Mouse (Mus musculus) forebrain, postnatal 0 days (tissue): ENCODE results near the gene Sik3. TPM values are rescaled to one million over a fixed set of nuclear protein-coding genes. Genes with fewer than 3 reads are reported as not detected.

Source experiments
- ATAC-seq: fragments of 200-750 bp; cut with Nextera tagmentation; 2 replicates; pipeline ENCODE4 v1.8.0; 2017; ENCODE audit warnings: mild to moderate bottlenecking, moderate library complexity
- DNase-seq: peaks from one replicate; pipeline ENCODE4 v3.0.0-alpha.2; 2015
- H3K27ac ChIP-seq: fragments of 300-500 bp; sonication (generic); 2 replicates; pipeline ENCODE4 v1.5.1; 2014; ENCODE audit warnings: low read depth, mild to moderate bottlenecking, antibody characterized with exemption, low read length, moderate library complexity, mixed read lengths
- H3K27me3 ChIP-seq: fragments of 300-500 bp; sonication (generic); 2 replicates; pipeline ENCODE4 v1.6.1; 2014; ENCODE audit warnings: mild to moderate bottlenecking, low read length, mixed read lengths; ENCODE audit not compliant: insufficient read depth
- H3K36me3 ChIP-seq: fragments of 300-500 bp; sonication (generic); 2 replicates; pipeline ENCODE4 v1.6.1; 2014; ENCODE audit warnings: mild to moderate bottlenecking, moderate library complexity; ENCODE audit not compliant: insufficient read depth
- H3K4me1 ChIP-seq: fragments of 300-500 bp; sonication (generic); 2 replicates; pipeline ENCODE4 v1.6.1; 2014; ENCODE audit warnings: antibody characterized with exemption; ENCODE audit not compliant: insufficient read depth
- H3K4me2 ChIP-seq: fragments of 300-500 bp; sonication (generic); 2 replicates; pipeline ENCODE4 v1.6.1; 2014; ENCODE audit warnings: low read depth, mild to moderate bottlenecking, moderate library complexity
- H3K4me3 ChIP-seq: fragments of 300-500 bp; sonication (generic); 2 replicates; pipeline ENCODE4 v1.5.1; 2014; ENCODE audit warnings: low read depth, low read length, mixed read lengths
- H3K9ac ChIP-seq: fragments of 300-500 bp; sonication (generic); 2 replicates; pipeline ENCODE4 v1.6.1; 2014; ENCODE audit warnings: mild to moderate bottlenecking
- H3K9me3 ChIP-seq: fragments of 300-500 bp; sonication (generic); 2 replicates; pipeline ENCODE4 v1.6.1; 2016; ENCODE audit warnings: low read length
- CTCF ChIP-seq: sonication (generic); IDR thresholded peaks from 2 replicates; pipeline ENCODE4 v1.5.1; 2016; ENCODE audit warnings: antibody characterized with exemption, control low read depth, low read depth
- WGBS: fragments of 180-500 bp; shearing (Covaris S2); extraction: QIAGEN DNeasy Blood & Tissue Kit; methylation state at CpG from one replicate; pipeline ENCODE4 v1.1.7; 2014; 5-methylcytosine and 5-hydroxymethylcytosine counted together
- polyA plus RNA-seq: library from polyadenylated mRNA; unstranded; fragments of >200 nt; fragmentation: Nextera tagmentation; extraction: Ambion mirVana; gene quantifications from 2 replicates; pipeline ENCODE4 v1.2.1, GENCODE M21; 2015
- total RNA-seq: library from RNA; depleted of rRNA; stranded (reverse); fragments of >200 nt; gene quantifications from 2 replicates; pipeline ENCODE4 v1.2.3, GENCODE M21; 2014

Sik3 gene
- total and polyA plus RNA-seq, 2 experiments from 2014 or later = 9.3 to 27.9 TPM

- no peak overlapping the region for H3K4me2 ChIP-seq
- H3K9ac ChIP-seq = no peak overlapping the region
- WGBS = 75% methylated on average over 3 of the region's 3 CpGs
- no peak for ATAC-seq
- H3K4me1 ChIP-seq = no peaks in the 10 kb centered on the region
- DNase-seq = no peak
- H3K36me3 ChIP-seq = no peaks in the 10 kb centered on the region
- no peaks in the 10 kb centered on the region for H3K9me3 ChIP-seq
- TF ChIP-seq CTCF = no peak
- H3K27me3 ChIP-seq = no peaks in the 10 kb centered on the region
- no peak overlapping the region for H3K4me3 ChIP-seq
- no peak overlapping the region for H3K27ac ChIP-seq
Measured at GRCm38 (mm10) chr9:46146437-46146836, 133.8 kb downstream of the Sik3 start.

DNA sequence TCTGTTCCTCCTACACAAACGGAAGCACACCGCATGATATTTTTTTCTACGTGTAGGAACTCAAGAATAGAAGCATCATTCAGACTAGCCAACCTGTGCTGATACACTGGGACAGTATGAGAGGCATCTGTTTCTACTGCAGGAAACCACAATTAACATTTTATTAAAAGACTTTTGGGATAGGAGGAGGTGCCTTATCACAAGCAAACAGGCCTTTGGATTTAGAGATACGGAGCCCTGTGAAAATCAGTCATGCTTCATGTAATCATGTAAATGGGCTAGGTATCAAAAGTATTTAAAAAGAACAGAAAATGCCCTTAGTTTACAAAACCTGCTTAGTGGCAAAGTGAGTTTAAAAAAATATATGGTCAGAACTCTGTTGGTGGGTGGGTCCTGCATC, 136.1 kb downstream of the Sik3 start:
- WGBS = 93% methylated on average over 4 of the region's 4 CpGs
- no peak for ATAC-seq
- Histone ChIP-seq H3K27ac (no peak overlapping the region), H3K4me3 (no peak overlapping the region), H3K4me1 (no peaks in the 10 kb centered on the region), H3K9me3 (no peaks in the 10 kb centered on the region), H3K27me3 (no peaks in the 10 kb centered on the region), H3K4me2 (no peak overlapping the region), H3K9ac (no peak overlapping the region), H3K36me3 (no peaks in the 10 kb centered on the region)
- no peak for DNase-seq
- TF ChIP-seq CTCF = no peak

DNA sequence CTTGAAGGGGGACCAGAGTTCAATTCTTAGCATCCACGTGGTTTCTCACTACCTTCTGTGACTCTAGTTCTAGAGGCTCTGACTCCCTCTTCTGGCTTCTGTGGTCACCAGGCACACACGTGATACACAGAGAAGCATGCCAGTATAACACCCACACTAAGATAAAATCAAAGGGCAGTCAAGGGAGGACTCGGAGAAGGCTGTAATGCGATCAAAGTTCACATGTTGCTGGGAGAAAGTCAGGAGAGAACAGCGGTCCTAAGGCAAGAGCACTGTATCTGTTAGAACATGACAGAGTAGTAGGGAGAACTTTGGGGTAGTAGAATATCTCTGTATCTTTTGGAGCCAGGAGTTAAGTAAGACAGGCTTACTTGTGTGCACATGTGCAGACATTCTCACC, 136.8 kb downstream of the Sik3 start:
- Histone ChIP-seq H3K4me3 (no peak overlapping the region), H3K4me2 (no peak overlapping the region), H3K9ac (no peak overlapping the region), H3K4me1 (no peaks in the 10 kb centered on the region), H3K27ac (no peak overlapping the region), H3K9me3 (no peaks in the 10 kb centered on the region), H3K27me3 (no peaks in the 10 kb centered on the region), H3K36me3 (no peaks in the 10 kb centered on the region)
- ATAC-seq (no peak), DNase-seq (no peak)
- 91% methylated on average over 5 of the region's 5 CpGs for WGBS
- no peak for TF ChIP-seq CTCF

DNA sequence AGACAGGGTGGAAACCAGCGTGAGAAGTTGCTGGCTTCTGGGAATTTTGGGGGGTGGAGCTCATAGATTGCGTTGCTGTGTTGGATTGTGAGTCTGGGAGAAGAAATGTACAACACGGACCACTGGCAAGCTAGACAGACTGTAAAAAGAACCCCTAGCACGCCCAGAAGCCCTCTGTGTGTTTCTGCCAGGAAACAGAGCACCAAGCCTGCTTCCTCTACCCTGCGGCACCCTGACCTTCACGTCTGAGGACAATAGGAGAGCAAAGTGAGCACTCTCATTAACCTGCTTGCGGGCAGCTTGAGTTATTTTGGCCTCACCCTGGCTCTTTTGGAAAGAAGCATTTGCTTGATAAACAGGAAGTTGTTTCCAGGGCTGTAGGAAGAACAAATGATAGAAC, 137.5 kb downstream of the Sik3 start:
- DNase-seq = no peak
- Histone ChIP-seq H3K9ac (no peak overlapping the region), H3K27me3 (no peaks in the 10 kb centered on the region), H3K4me2 (no peak overlapping the region), H3K9me3 (no peaks in the 10 kb centered on the region), H3K36me3 (no peaks in the 10 kb centered on the region), H3K4me3 (no peak overlapping the region), H3K27ac (no peak overlapping the region), H3K4me1 (no peaks in the 10 kb centered on the region)
- ATAC-seq = no peak
- 64% methylated on average over 7 of the region's 7 CpGs for WGBS
- TF ChIP-seq CTCF = no peak

GRCm38 (mm10) chr9:46150890-46151703, 138.5 kb downstream of the Sik3 start:
- Histone ChIP-seq H3K9ac (no peak overlapping the region), H3K4me2 (no peak overlapping the region), H3K4me3 (no peak overlapping the region), H3K27me3 (no peaks in the 10 kb centered on the region), H3K27ac (no peak overlapping the region), H3K9me3 (no peaks in the 10 kb centered on the region), H3K4me1 (no peaks in the 10 kb centered on the region), H3K36me3 (no peaks in the 10 kb centered on the region)
- no peak for DNase-seq
- TF ChIP-seq CTCF = no peak
- 72% methylated on average over 2 of the region's 2 CpGs for WGBS
- no peak; the same call in 1 of the 2 replicates for ATAC-seq

DNA sequence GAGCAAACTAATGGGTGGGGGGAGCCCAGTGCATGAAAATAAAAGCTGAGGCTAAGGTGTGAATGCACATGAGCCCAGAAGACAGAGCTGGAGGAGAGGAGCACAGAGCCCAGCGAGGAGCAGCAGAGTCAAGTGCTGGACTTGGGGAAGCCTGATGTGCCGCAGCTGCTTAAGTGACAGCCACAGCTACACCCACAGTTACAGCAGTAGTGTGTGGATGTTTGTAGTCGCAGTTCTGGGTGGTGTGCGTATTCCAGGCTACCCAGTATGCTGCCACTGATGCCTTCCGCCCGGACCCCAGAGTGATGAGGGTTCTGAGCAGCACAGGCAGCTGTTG, 139.1 kb downstream of the Sik3 start:
- Histone ChIP-seq H3K4me1 (no peaks in the 10 kb centered on the region), H3K9me3 (no peaks in the 10 kb centered on the region), H3K4me2 (no peak overlapping the region), H3K9ac (no peak overlapping the region), H3K36me3 (no peaks in the 10 kb centered on the region), H3K27me3 (no peaks in the 10 kb centered on the region), H3K4me3 (no peak overlapping the region), H3K27ac (no peak overlapping the region)
- 0 out of 2 replicates have a peak, but pooled peaks have one; percentile 10 for ATAC-seq
- 82% methylated on average over 6 of the region's 6 CpGs for WGBS
- DNase-seq = no peak
- no peak for TF ChIP-seq CTCF

- no peaks in the 10 kb centered on the region for H3K27me3 ChIP-seq
- H3K36me3 ChIP-seq = no peaks in the 10 kb centered on the region
- H3K27ac ChIP-seq = no peak overlapping the region
- no peak overlapping the region for H3K4me3 ChIP-seq
- TF ChIP-seq CTCF = no peak
- no peak overlapping the region for H3K4me2 ChIP-seq
- H3K9me3 ChIP-seq = no peaks in the 10 kb centered on the region
- ATAC-seq (peak; percentile 40; the same call in 1 of the 2 replicates), DNase-seq (no peak)
- 39% methylated on average over 8 of the region's 8 CpGs for WGBS
- H3K9ac ChIP-seq = no peak overlapping the region
- H3K4me1 ChIP-seq = no peaks in the 10 kb centered on the region
Measured at GRCm38 (mm10) chr9:46152067-46153015, 139.7 kb downstream of the Sik3 start.
